Mouse (Mus musculus) embryonic stem cell, embryonic (primary cell): Measurements from ENCODE around the gene B4galnt4.

Experiments used
- CTCF ChIA-PET, 4 experiments: fragments of 300-600 bp in 2 of 4; fragments of 350-600 bp in 2 of 4; sonication (Branson Sonifier 250); formaldehyde crosslinking; loops; one replicate each; lab custom pipeline; 2022; ENCODE audit warnings: inconsistent platforms in 2 of 4; lab: Charles Lee
- POLR2A ChIA-PET, 4 experiments: fragments of 300-600 bp in 2 of 4; fragments of 350-600 bp in 2 of 4; sonication (Branson Sonifier 250); formaldehyde crosslinking; loops; one replicate each; lab custom pipeline; 2022; ENCODE audit warnings: antibody characterized with exemption in 4 of 4, inconsistent platforms in 1 of 4; lab: Charles Lee

The B4galnt4 gene

GRCm38 (mm10) chr7:141036624-141037023, 24.3 kb upstream of the B4galnt4 start:
- ChIA-PET POLR2A (interaction anchor here in 1 of 4 experiments (0.7 kb wide), 1 partner anchor 32 kb away, joined by 3 read pairs; no protein-coding TSS in a partner anchor), CTCF (interaction anchor here in 1 of 4 experiments (1.0 kb wide), 1 partner anchor 28 kb away, joined by 3 read pairs; no protein-coding TSS in a partner anchor)

- POLR2A ChIA-PET: interaction anchor here (0.6 to 2.5 kb wide), 16 partner anchors 9 to 217 kb away, joined by 3 to 14 read pairs (median 4); partner anchors contain the start of genes Gm45717 (in 1 of the 4), Ifitm2 (in 1 of the 4) and Rassf7 (in 1 of the 4)
- CTCF ChIA-PET: interaction anchor here in 1 of 4 experiments (0.8 to 1.4 kb wide), 3 partner anchors 11 to 135 kb away, joined by 3 to 4 read pairs (median 3); no protein-coding TSS in a partner anchor
Measured at GRCm38 (mm10) chr7:141038090-141039032, 22.5 kb upstream of the B4galnt4 start.

- ChIA-PET CTCF (interaction anchor here in 2 of 4 experiments (0.5 to 1.4 kb wide), 5 partner anchors 9 to 136 kb away, joined by 3 to 6 read pairs (median 4); no protein-coding TSS in a partner anchor), POLR2A (interaction anchor here (0.7 to 2.5 kb wide), 13 partner anchors 8 to 1612 kb away, joined by 3 to 14 read pairs (median 3); partner anchors contain the start of genes Gm17387 (in 1 of the 4), Gm45717 (in 1 of the 4), Ifitm2 (in 1 of the 4) and Rassf7 (in 1 of the 4))
Measured at GRCm38 (mm10) chr7:141039386-141040107, 21.4 kb upstream of the B4galnt4 start.

GRCm38 (mm10) chr7:141040867-141041606, 19.9 kb upstream of the B4galnt4 start:
- CTCF ChIA-PET: interaction anchor here in 3 of 4 experiments (0.7 to 1.5 kb wide), 8 partner anchors 11 to 196 kb away, joined by 3 to 4 read pairs (median 3); partner anchors contain the start of gene Scgb1c1 (in 1 of the 3)
- POLR2A ChIA-PET: interaction anchor here (0.6 to 9.3 kb wide), 14 partner anchors 9 to 200 kb away, joined by 3 to 115 read pairs (median 4); partner anchors contain the start of genes Gm17387 (in 1 of the 4) and Rassf7 (in 1 of the 4)

GRCm38 (mm10) chr7:141041661-141042060, 19.2 kb upstream of the B4galnt4 start:
- ChIA-PET POLR2A (interaction anchor here in 3 of 4 experiments (1.1 to 9.3 kb wide), 13 partner anchors 9 to 201 kb away, joined by 3 to 115 read pairs (median 4); partner anchors contain the start of genes Gm17387 (in 1 of the 3), Rassf7 (in 1 of the 3) and Sirt3 (in 1 of the 3)), CTCF (interaction anchor here (0.6 to 1.5 kb wide), 6 partner anchors 15 to 134 kb away, joined by 3 to 5 read pairs (median 4); no protein-coding TSS in a partner anchor)

GRCm38 (mm10) chr7:141042539-141042938, 18.4 kb upstream of the B4galnt4 start:
- CTCF ChIA-PET: interaction anchor here in 3 of 4 experiments (0.7 to 1.8 kb wide), 10 partner anchors 10 to 1439 kb away, joined by 3 to 8 read pairs (median 4); no protein-coding TSS in a partner anchor

GRCm38 (mm10) chr7:141046931-141047580, 13.8 kb upstream of the B4galnt4 start:
- ChIA-PET CTCF (interaction anchor here (0.6 to 3.9 kb wide), 43 partner anchors 9 to 379 kb away, joined by 3 to 48 read pairs (median 6); partner anchors contain the start of genes Scgb1c1 (in 3 of the 4), B4galnt4 (in 2 of the 4), Gm17387 (in 1 of the 4) and Ifitm3 (in 1 of the 4)), POLR2A (interaction anchor here (0.6 to 9.3 kb wide), 72 partner anchors 8 to 400 kb away, joined by 3 to 115 read pairs (median 4); partner anchors contain the start of genes Ifitm3 (in 3 of the 4), Ifitm2 (in 2 of the 4), Lrrc56 (in 2 of the 4) and Pgghg (in 2 of the 4))

More at GRCm38 (mm10) chr7:141042539-141042938, 18.4 kb upstream of the B4galnt4 start:
- POLR2A ChIA-PET: interaction anchor here in 3 of 4 experiments (0.5 to 9.3 kb wide), 25 partner anchors 9 to 174 kb away, joined by 3 to 115 read pairs (median 4); partner anchors contain the start of genes Gm17387 (in 1 of the 3) and Sirt3 (in 1 of the 3)

GRCm38 (mm10) chr7:141047581-141048225, 13.2 kb upstream of the B4galnt4 start:
- ChIA-PET CTCF (interaction anchor here (0.6 to 3.9 kb wide), 47 partner anchors 8 to 858 kb away, joined by 3 to 48 read pairs (median 6); partner anchors contain the start of genes B4galnt4 (in 2 of the 4), Scgb1c1 (in 2 of the 4), Gm17387 (in 1 of the 4) and Ifitm3 (in 1 of the 4)), POLR2A (interaction anchor here (0.6 to 9.3 kb wide), 73 partner anchors 9 to 888 kb away, joined by 3 to 115 read pairs (median 4); partner anchors contain the start of genes Ifitm3 (in 3 of the 4), Ifitm2 (in 2 of the 4), Lrrc56 (in 2 of the 4) and B4galnt4 (in 1 of the 4))

- ChIA-PET POLR2A (interaction anchor here (0.5 to 9.3 kb wide), 75 partner anchors 10 to 889 kb away, joined by 3 to 115 read pairs (median 4); partner anchors contain the start of genes Ifitm3 (in 3 of the 4), B4galnt4 (in 1 of the 4), Gm17387 (in 1 of the 4) and Gm45785 (in 1 of the 4)), CTCF (interaction anchor here (0.6 to 3.9 kb wide), 92 partner anchors 8 to 1033 kb away, joined by 3 to 48 read pairs (median 4); partner anchors contain the start of genes Scgb1c1 (in 3 of the 4), B4galnt4 (in 2 of the 4), Gm17387 (in 1 of the 4) and Ifitm3 (in 1 of the 4))
Measured at GRCm38 (mm10) chr7:141048226-141049218, 12.4 kb upstream of the B4galnt4 start.

GRCm38 (mm10) chr7:141049326-141049725, 11.6 kb upstream of the B4galnt4 start:
- CTCF ChIA-PET: interaction anchor here (0.6 to 3.9 kb wide), 68 partner anchors 10 to 900 kb away, joined by 3 to 48 read pairs (median 4); partner anchors contain the start of genes Scgb1c1 (in 2 of the 4), B4galnt4 (in 1 of the 4), Ifitm3 (in 1 of the 4) and Ifitm5 (in 1 of the 4)
- POLR2A ChIA-PET: interaction anchor here in 3 of 4 experiments (0.6 to 9.3 kb wide), 23 partner anchors 10 to 227 kb away, joined by 3 to 115 read pairs (median 6); partner anchors contain the start of genes Ifitm3 (in 2 of the 3), B4galnt4 (in 1 of the 3), Gm17387 (in 1 of the 3) and Zfp941 (in 1 of the 3)

GRCm38 (mm10) chr7:141051060-141051685, 9.7 kb upstream of the B4galnt4 start:
- ChIA-PET CTCF (interaction anchor here (0.5 to 2.2 kb wide), 30 partner anchors 9 to 960 kb away, joined by 3 to 14 read pairs (median 4); partner anchors contain the start of genes B4galnt4 (in 1 of the 4), Pgghg (in 1 of the 4), Phrf1 (in 1 of the 4) and Ptdss2 (in 1 of the 4)), POLR2A (interaction anchor here in 3 of 4 experiments (0.5 to 2.5 kb wide), 52 partner anchors 8 to 392 kb away, joined by 3 to 31 read pairs (median 4); partner anchors contain the start of genes Rassf7 (in 2 of the 3), B4galnt4 (in 1 of the 3), Gm45785 (in 1 of the 3) and Ifitm1 (in 1 of the 3))

GRCm38 (mm10) chr7:141052016-141052415, 8.9 kb upstream of the B4galnt4 start:
- POLR2A ChIA-PET: interaction anchor here in 2 of 4 experiments (0.6 to 2.5 kb wide), 20 partner anchors 8 to 148 kb away, joined by 3 to 31 read pairs (median 5); partner anchors contain the start of genes B4galnt4 (in 1 of the 2), Ifitm1 (in 1 of the 2) and Pgghg (in 1 of the 2)
- CTCF ChIA-PET: interaction anchor here (0.6 to 2.2 kb wide), 10 partner anchors 13 to 961 kb away, joined by 3 to 14 read pairs (median 6); partner anchors contain the start of gene Ptdss2 (in 1 of the 4)
